Mouse (Mus musculus) cortical plate, adult 2 months (tissue): ENCODE results near the gene Hexim1. TPM values are rescaled to one million over a fixed set of nuclear protein-coding genes. Genes with fewer than 3 reads are reported as not detected.
A peak's percentile ranks its signal among the peaks of the same experiment; 100 is the strongest.

Experiments used
- H3K27ac ChIP-seq: fragments of 200-500 bp; 2 replicates; pipeline ENCODE4 v1.5.1; 2012; ENCODE audit warnings: low read length, control low read depth, inconsistent platforms; ENCODE audit not compliant: insufficient read depth
- H3K4me1 ChIP-seq: fragments of 200-500 bp; 2 replicates; pipeline ENCODE4 v1.6.1; 2011; ENCODE audit warnings: low read length; ENCODE audit not compliant: control insufficient read depth, insufficient read depth
- H3K4me3 ChIP-seq: fragments of 200-500 bp; 2 replicates; pipeline ENCODE4 v1.5.1; 2011; ENCODE audit warnings: mild to moderate bottlenecking, low read length, control low read depth; ENCODE audit not compliant: insufficient read depth
- CTCF ChIP-seq: fragments of 200-500 bp; IDR thresholded peaks from 2 replicates; pipeline ENCODE4 v1.5.1; 2011; ENCODE audit warnings: mild to moderate bottlenecking, control low read depth, low read length; ENCODE audit not compliant: insufficient read depth; ENCODE audit errors: extremely low read depth
- POLR2A ChIP-seq: fragments of 200-500 bp; IDR thresholded peaks from 2 replicates; pipeline ENCODE4 v1.6.1; 2011; ENCODE audit warnings: mild to moderate bottlenecking, low read length, control low read depth; ENCODE audit not compliant: insufficient read depth; ENCODE audit errors: extremely low read depth
- polyA plus RNA-seq: library from polyadenylated mRNA; depleted of rRNA; stranded (reverse); fragments of >200 nt; gene quantifications from 2 replicates; pipeline ENCODE4 v1.2.3, GENCODE M21; 2012

The Hexim1 gene
- polyA plus RNA-seq, 1 experiment: 22.9 TPM

GRCm38 (mm10) chr11:103144309-103145285, 28.6 kb downstream of the Hexim1 start:
- Histone ChIP-seq H3K4me3 (no peak overlapping the region), H3K27ac (no peak overlapping the region), H3K4me1 (peaks cover 12% of the 10 kb centered on the region)
- TF ChIP-seq CTCF (no peak), POLR2A (no peak)

- H3K4me1 ChIP-seq: peaks cover 8% of the 10 kb centered on the region
- H3K27ac ChIP-seq: no peak overlapping the region
- no peak overlapping the region for H3K4me3 ChIP-seq
- no peak for TF ChIP-seq CTCF
- TF ChIP-seq POLR2A: no peak
Measured at GRCm38 (mm10) chr11:103146386-103146785, 30.4 kb downstream of the Hexim1 start.

GRCm38 (mm10) chr11:103147766-103148165, 31.7 kb downstream of the Hexim1 start:
- no peak overlapping the region for H3K4me3 ChIP-seq
- peaks cover 4% of the 10 kb centered on the region; the same call in 1 of the 2 replicates for H3K4me1 ChIP-seq
- H3K27ac ChIP-seq: no peak overlapping the region
- TF ChIP-seq CTCF: no peak
- no peak for TF ChIP-seq POLR2A

- TF ChIP-seq CTCF (no peak), POLR2A (no peak)
- Histone ChIP-seq H3K4me3 (no peak overlapping the region), H3K27ac (no peak overlapping the region), H3K4me1 (no peaks in the 10 kb centered on the region)
Measured at GRCm38 (mm10) chr11:103149771-103150170, 33.7 kb downstream of the Hexim1 start.

GRCm38 (mm10) chr11:103158621-103159478, 42.8 kb downstream of the Hexim1 start:
- Histone ChIP-seq H3K4me1 (no peaks in the 10 kb centered on the region), H3K27ac (no peak overlapping the region), H3K4me3 (no peak overlapping the region; the same call in 1 of the 2 replicates)
- TF ChIP-seq POLR2A (no peak), CTCF (peak; percentile 83)

GRCm38 (mm10) chr11:103160738-103161137, 44.7 kb downstream of the Hexim1 start:
- Histone ChIP-seq H3K4me3 (no peak overlapping the region), H3K27ac (no peak overlapping the region), H3K4me1 (no peaks in the 10 kb centered on the region)
- TF ChIP-seq POLR2A (no peak), CTCF (no peak)

- TF ChIP-seq CTCF (no peak), POLR2A (no peak)
- H3K4me3 ChIP-seq: no peak overlapping the region
- no peak overlapping the region for H3K27ac ChIP-seq
Measured at GRCm38 (mm10) chr11:103161449-103161848, 45.4 kb downstream of the Hexim1 start.

GRCm38 (mm10) chr11:103162132-103162531, 46.1 kb downstream of the Hexim1 start:
- H3K27ac ChIP-seq: no peak overlapping the region
- H3K4me1 ChIP-seq: no peaks in the 10 kb centered on the region
- no peak overlapping the region for H3K4me3 ChIP-seq
- no peak for TF ChIP-seq POLR2A
- no peak for TF ChIP-seq CTCF

More at GRCm38 (mm10) chr11:103161449-103161848, 45.4 kb downstream of the Hexim1 start:
- no peaks in the 10 kb centered on the region for H3K4me1 ChIP-seq

- Histone ChIP-seq H3K4me1 (0 out of 2 replicates have a peak, but pooled peaks cover under 1% of the 10 kb centered on the region), H3K27ac (no peak overlapping the region), H3K4me3 (no peak overlapping the region)
- TF ChIP-seq POLR2A (no peak), CTCF (no peak)
Measured at GRCm38 (mm10) chr11:103164391-103164790, 48.4 kb downstream of the Hexim1 start.
